ENCODE assay signal across 8 mouse cellular contexts in the genomic region with DNA sequence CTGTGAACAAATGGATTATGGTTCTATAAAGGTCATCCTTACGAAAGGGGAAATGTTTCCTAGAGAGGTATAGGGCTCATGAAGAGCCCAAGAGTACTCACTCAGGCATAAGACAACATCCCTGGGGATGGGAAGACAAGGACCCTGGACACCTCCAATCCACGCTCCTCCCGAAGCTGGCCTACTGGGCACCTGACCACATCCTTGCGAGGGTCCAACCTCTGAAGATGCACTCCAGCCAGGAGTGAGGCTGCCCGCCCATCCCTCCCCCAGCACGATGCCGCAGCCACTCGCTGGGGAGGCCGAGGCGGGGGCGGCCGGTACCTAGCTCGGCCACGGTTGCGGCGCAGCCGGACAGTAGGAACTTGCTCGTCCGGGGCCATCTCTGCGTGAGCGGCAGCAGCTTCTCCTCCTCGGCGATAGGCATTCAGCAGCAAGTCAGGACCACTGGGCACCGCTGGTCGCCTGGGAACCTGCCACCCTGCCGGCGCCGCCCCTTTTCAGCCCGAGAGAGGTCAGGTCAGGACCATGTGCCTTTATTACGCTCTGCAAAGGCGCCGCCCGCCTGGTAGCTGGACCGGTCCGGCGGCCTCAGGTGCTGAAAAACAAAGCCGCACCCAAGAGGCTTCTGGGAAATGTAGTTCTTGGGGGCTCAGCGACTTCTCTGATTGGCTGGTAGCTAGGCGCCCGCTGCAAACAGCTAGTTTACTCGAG. TPM values are rescaled to one million over a fixed set of nuclear protein-coding genes. Genes with fewer than 3 reads are reported as not detected.
DNase-seq lines count a peak whose midpoint lies in the region; ATAC-seq and TF ChIP-seq lines count a peak whose summit lies in the region.

A gene (minus strand): TSS at position 639 of the 714 bp plus-strand sequence.

- peak within 1 kb of the TSS; percentile 87 for H3K9ac ChIP-seq in hindbrain, postnatal 0 days (replicated peaks; ENCODE audit: low read length)

- H3K4me2 ChIP-seq in hindbrain, postnatal 0 days (ENCODE audit: low read depth, low read length) = peak within 1 kb of the TSS; percentile 83

- under 1% methylated on average over 39 of the region's 41 CpGs for WGBS in hindbrain, postnatal 0 days

- intact Hi-C loops in gastrocnemius, adult 2 months (cut with DNase I) = no loop called here

- ATAC-seq in activated CD4-positive, CD25-positive, alpha-beta regulatory T cell, adult 4 months = peak; percentile 98
- peak; percentile 96 for ATAC-seq in hindbrain, postnatal 0 days

- DNase-seq in cerebellum, postnatal 4 days (ENCODE audit: low spot score in 2 of 2) = peak; percentile 47 to 80
- DNase-seq in gastrocnemius, adult 2 months = peak; percentile 92
- peak; percentile 96 for DNase-seq in hindbrain, postnatal 0 days (ENCODE audit: low spot score)
- DNase-seq in left cerebral cortex, adult 18-20 months (ENCODE audit: low spot score in 2 of 2) = peak; percentile 85 to 90
- peak; percentile 90 to 93 for DNase-seq in lung, postnatal 4 days
- peak; percentile 96 for DNase-seq in retina, postnatal 1 day
- peak; percentile 79 for DNase-seq in thymus, postnatal 4 days

- peak within 1 kb of the TSS; percentile 93 for H3K4me3 ChIP-seq in gastrocnemius, adult 2 months
- peak within 1 kb of the TSS; percentile 93 for H3K4me3 ChIP-seq in hindbrain, postnatal 0 days (ENCODE audit: low read length)

- no peaks in the 10 kb centered on the region for H3K9me3 ChIP-seq in hindbrain, postnatal 0 days (ENCODE audit: low read length)

- H3K27ac ChIP-seq in gastrocnemius, adult 2 months = peak within 1 kb of the TSS; percentile 90
- H3K27ac ChIP-seq in hindbrain, postnatal 0 days = peak within 1 kb of the TSS; percentile 77

- H3K36me3 ChIP-seq in hindbrain, postnatal 0 days (ENCODE audit: insufficient read depth, low read length) = no peaks in the 10 kb centered on the region

- H3K4me1 ChIP-seq in hindbrain, postnatal 0 days (ENCODE audit: insufficient read depth, low read length) = peaks cover 10% of the 10 kb centered on the region; the same call in 1 of the 2 replicates

- TF ChIP-seq CTCF in gastrocnemius, adult 2 months (IDR thresholded peaks at IDR 0.05) = no peak
- TF ChIP-seq CTCF in hindbrain, postnatal 0 days (IDR thresholded peaks at IDR 0.05; ENCODE audit: low read depth) = no peak

- no peaks in the 10 kb centered on the region for H3K27me3 ChIP-seq in hindbrain, postnatal 0 days (ENCODE audit: insufficient read depth, low read length)

RNA-seq across cellular contexts. Expression of the gene that starts here (rescaled TPM):
- 1 to 10 TPM; 2.6 TPM for polyA plus RNA-seq in activated CD4-positive, CD25-positive, alpha-beta regulatory T cell, adult 4 months (2017; shearing (Covaris generic))
- total RNA-seq in gastrocnemius, adult 2 months (2021) = 1 to 10 TPM; 5.8 to 7.2 TPM
- 41.8 and 45.1 TPM in 2 replicates for total RNA-seq in hindbrain, postnatal 0 days (2014; rRNA removed)
- polyA plus RNA-seq in hindbrain, postnatal 0 days (2015; fragmentation: Nextera tagmentation; extraction: Ambion mirVana) = 70.6 and 71.4 TPM in 2 replicates
- total RNA-seq in left cerebral cortex, adult 18-20 months (2021) = 10 to 100 TPM; 43.1 to 44.8 TPM

Comparison
In these comparisons a context has a peak if more than half of its experiments do, and no peak if none do; other contexts are left out.
1. Peak in every context shown above with its lines: DNase-seq, ATAC-seq, H3K4me3 ChIP-seq and H3K27ac ChIP-seq.
2. RNA of the gene that starts here (polyA plus RNA-seq): 70.6 to 71.4 TPM in hindbrain, postnatal 0 days; 2.6 TPM in activated CD4-positive, CD25-positive, alpha-beta regulatory T cell, adult 4 months; every median in the first group is over 10 times any median in the second.